Mouse (Mus musculus) central nervous system, embryonic 18 days (tissue): Measurements from ENCODE around the gene Nedd8. TPM values are rescaled to one million over a fixed set of nuclear protein-coding genes. Genes with fewer than 3 reads are reported as not detected.

Experiments used
- polyA plus RNA-seq: library from polyadenylated mRNA; depleted of rRNA; stranded (reverse); fragments of >200 nt; gene quantifications from 2 replicates; pipeline ENCODE4 v1.2.3, GENCODE M21; 2012; rRNA removed

Gene Nedd8
- polyA plus RNA-seq, result 467 and 498 TPM in 2 replicates

DNA sequence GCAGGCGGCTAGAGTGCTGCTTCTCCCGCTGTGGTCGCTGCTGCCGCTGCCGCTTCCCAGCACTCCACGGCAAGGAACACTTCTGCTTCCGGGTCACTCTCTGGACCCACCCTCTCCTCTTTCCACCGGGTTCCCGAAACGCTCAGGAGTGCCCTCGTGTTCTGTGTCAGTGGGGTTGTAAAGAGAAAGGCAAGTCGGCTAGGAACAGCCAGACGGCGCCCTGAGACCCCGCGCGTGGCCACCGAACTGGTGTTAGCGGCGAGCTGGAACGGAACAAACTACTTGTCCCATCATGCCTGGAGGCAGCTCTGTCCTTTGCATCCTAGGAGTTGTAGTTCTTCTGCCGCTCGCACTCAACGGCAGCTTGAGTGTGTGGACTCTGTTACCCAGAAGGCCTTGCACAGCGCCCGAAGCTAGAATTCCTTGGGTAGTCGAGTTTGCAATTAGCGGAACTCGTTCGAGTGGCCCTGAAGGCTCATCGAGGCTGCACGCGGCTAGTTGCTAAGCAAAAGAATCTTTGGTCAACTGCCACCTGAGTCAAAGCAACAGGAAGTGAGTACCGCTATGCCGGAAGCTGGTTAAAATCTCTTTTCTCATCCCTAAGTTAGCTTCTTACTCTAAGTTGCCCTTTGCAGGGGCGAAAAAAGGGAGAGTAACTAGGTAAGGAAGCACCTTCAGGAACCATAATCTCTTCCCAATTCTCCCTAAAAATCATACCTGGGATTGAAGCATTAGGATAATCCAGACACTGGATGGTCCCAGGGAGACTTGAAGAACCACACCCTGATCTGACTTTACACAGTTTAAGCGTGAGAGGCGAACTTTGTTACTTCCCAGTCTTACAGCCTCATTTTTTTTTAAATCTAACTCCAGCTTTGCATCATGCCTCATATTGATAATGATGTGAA is at the start of gene Nedd8, which contains the start of gene Gmpr2:
Gene Nedd8, minus strand, starts transcription at position 292 of the 908 bp plus-strand sequence.
Gene Gmpr2, plus strand, starts transcription at position 109 of the 908 bp plus-strand sequence.

DNA sequence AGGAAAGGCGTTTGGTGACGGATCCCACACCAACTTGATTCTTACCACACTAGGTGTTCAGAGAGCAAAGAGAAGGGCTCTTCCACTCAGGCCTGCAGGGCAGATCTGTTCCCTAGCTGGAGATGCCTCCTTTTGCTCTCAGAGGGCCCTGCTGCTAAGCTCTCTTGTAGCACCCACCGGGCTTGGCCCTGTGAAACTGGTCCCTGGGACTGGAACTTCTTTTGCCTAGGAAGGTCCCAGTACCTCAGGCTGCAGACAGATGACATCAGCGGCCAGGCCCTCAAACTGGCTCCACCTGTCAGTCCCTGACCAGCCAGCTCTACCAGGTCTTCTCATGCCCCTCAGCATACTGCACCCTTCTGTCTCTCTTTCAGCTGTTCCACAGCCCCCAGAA is 41.8 kb upstream of the Nedd8 start, which contains the start of gene Tgm1:
Gene Tgm1, minus strand, starts transcription at position 198 of the 394 bp plus-strand sequence.

DNA sequence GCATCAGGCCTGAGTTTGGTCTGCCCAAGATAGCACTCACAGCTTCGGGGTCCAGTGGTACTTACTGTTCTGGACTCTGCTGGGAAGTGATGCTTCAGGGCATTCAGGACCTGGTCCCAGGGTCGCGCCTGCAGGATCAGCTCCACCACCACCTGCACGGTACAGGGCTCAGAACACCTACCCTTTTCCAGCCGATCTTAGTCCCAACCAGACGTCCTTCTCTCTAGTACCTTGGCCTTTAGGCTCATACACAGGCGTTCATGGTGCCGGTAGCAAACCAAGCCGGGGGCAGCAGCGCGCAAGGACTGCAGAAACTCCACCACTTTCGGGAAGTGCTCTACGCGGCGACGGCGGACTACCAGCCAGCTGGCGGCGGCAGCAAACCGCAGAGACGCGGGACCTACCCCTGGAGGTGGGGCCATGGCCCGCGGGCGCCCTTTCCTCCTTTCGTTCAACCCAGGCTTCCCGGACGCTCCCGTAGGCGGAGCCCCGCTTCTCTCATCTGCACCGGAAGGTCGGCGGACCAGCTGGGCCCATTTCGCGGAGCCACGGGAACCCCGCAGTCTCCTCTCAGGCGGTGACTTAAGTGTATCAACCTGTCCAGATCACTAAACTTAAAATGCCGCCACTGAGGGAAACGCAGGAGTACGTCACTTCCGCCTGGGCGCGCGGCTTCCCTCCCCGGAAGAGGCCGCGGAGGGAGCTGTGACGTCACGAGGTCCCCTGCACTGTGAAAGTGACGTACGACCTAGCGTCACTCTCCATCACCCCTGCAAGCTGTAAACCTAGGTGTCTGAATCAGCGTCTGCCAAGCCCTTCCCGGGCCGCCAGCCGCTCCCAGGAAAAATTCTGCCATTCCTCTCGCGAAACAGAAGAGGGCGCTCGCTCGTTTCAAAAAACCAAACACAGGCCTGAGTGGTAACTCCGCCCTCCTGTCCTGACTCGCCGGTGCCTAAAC is 9.5 kb upstream of the Nedd8 start, which contains the start of gene Tinf2:
Gene Tinf2, minus strand, starts transcription at position 661 of the 958 bp plus-strand sequence.

DNA sequence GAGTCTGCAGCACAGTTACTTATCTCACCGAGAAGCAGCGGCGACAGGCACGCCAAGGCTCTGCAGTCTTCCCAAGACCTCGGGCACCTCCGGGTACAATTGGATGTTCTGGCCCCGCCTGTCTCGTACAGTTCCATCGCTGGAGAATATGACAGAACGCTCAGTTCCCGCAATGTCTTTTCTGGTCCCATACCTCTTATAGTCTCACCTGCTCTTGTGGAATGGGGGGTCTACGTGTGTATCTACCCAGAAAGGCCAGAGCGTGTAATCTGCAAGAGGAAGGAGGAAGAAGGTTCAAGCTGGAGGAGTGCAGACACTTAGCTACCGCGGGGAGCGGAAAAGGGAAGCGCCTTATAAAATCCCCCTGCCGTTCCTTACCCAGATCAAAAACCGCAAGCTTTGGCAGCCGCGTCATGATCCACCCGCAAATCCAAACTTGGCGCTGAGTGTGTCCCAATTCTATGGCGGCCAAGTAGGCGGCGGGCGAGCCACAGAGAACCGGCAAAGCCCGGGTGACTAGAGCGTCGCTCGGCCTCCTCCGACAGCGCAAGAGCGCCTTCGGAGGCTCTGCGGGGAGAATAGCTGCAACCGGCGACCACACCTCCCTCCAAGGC is 11.9 kb downstream of the Nedd8 start, which contains the start of gene Mdp1:
Gene Mdp1, minus strand, starts transcription at position 549 of the 614 bp plus-strand sequence.

DNA sequence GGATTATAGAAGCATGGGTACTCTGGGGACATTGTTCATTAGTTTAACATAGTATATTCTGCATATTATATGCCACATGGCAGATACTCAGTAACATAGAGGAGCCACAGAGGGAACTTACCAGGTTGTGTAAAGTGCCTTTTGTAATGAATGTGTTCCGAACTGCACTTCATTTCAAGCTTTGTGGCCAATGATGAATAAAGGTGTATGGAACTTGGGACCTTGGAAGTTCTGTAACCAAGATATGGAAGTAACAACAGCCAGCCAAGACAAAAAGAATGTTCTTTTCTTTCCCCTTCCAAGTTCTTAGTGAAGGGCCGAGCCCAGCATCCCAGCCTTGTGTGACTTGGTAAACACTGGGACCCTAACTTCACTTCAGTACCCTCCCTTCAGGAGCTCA is 22.0 kb downstream of the Nedd8 start, which contains the start of gene Tssk4:
Gene Tssk4, plus strand, starts transcription at position 301 of the 400 bp plus-strand sequence.

DNA sequence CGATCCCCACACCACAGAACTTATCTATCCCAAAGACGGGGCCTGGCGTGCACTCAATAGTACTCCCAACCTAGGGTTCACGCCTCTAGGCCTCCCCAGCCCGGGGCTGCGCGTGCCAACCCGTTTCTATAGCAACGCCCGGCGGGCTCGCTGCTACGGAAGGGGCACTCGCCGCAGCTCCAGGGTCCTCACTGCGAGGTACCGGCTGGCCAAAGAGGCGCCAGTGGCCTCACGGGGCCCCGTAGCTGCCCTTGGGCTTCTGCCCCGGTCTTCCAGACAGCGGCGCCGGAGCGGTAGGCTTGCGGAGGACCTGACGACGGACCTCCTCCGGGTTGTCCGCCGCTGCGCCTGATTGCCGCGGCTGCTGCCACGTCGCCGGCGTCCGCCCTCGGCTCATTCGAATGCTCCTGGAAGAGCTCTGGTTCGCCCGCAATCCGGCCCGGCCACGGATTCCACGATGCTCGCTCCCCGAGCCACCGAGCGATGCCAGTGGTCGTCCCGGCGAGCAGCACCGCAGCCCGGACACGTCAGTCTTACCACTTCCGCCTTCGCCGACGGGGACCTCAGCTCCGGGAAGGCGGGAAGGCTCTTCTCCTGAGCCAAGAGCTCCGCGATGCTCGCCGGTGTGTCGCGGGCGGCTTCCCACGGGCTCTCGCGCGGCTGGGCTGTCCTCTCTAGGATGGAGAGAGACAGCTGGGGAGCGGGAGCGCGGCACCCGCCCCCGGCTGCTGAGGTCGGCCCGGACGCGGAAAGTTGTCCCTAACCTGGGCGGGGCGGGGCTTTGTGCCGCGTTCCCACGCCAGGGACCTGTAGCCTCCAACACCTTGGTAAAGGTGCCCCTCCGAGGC is 28.6 kb downstream of the Nedd8 start, which contains the start of gene Tm9sf1:
Gene Tm9sf1, minus strand, starts transcription at position 747 of the 848 bp plus-strand sequence.

DNA sequence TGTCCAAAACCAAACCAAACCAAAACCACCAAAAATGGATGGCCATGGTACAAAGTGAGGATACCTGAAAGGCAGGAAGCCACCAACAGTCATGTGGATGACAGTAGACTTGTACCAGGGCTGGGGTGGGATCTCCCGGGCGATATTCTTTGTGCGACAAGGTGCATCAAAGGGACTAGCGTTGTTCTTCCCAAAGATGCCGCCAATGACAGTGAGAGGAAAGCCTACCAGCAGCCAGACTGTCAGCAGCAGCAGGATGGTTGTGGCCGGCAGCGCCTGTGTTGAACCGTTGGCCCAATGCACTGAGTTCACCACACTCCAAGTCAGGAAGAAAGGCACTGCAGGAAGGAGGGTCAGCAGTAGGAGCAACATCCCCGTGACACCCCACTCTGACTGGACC is 34.1 kb downstream of the Nedd8 start, which contains the start of gene Gm49378:
Gene Gm49378, minus strand, starts transcription at position 101 of the 400 bp plus-strand sequence.

DNA sequence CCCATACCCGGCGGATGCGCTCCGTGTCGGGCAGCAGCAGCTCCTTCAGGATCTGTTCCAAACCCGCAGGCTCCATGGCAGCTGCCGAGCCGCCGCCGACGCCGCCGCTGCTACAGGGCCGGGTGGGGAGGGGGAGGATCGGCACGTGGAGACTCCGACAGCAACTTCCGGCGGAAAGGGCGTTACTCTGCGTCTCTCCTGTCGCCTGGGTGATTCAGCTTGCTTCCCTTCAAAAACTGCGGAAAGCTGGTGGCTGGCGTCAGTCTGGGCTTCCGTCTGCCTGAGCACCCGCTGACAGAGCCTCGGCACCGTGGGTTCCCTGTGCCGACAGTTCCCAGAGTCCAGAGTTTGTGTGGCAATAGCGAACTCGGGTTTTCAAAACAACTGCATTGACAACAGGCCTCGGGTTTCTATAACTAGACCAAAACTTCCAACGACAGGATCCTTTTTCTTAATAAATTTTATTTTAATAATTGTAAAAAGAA is 36.4 kb downstream of the Nedd8 start, which contains the start of gene Ipo4:
Gene Ipo4, minus strand, starts transcription at position 435 of the 485 bp plus-strand sequence.

DNA sequence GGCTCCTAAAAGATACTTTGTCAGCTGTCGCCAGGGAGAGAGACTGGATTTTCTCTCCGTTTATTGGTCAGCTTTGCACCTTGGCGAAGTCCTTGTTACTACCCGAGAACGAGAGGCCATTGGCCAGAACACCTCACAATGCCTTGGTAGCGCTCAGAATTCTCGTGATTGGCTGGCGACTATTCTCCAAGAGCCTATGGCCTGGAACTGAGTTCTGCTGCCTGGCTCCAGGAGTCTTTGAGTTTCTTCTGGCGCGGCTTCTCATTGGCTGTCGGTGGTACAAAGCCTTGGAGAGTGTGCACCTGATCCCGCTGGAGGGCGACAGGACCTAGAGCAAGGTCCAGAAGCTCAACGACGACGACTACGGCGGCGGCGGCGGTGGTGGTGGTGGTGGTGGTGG is 54.1 kb downstream of the Nedd8 start, which contains the start of gene Rec8:
Gene Rec8, plus strand, starts transcription at position 216 of the 400 bp plus-strand sequence.

Other genes with a start within 250 kb of the Nedd8 start
- 14.6 and 15.1 TPM in 2 replicates for gene Dhrs4, start 193.4 kb downstream of the Nedd8 start, polyA plus RNA-seq
- gene Carmil3, start 181.5 kb downstream of the Nedd8 start, polyA plus RNA-seq, result 237 and 240 TPM in 2 replicates
- gene Cpne6, start 161.7 kb downstream of the Nedd8 start, polyA plus RNA-seq, result 44.9 and 48.5 TPM in 2 replicates
- 0.96 and 1.5 TPM in 2 replicates for gene Nrl, start 147.1 kb downstream of the Nedd8 start, polyA plus RNA-seq
- 22.0 and 24.8 TPM in 2 replicates for gene Pck2, start 131.9 kb downstream of the Nedd8 start, polyA plus RNA-seq
- 98.1 and 109 TPM in 2 replicates for gene Dcaf11, start 112.1 kb downstream of the Nedd8 start, polyA plus RNA-seq
- gene A730061H03Rik, start 111.7 kb downstream of the Nedd8 start, polyA plus RNA-seq, result 0.59 TPM in 1 of 2 replicates, not detected in the other
- 0.08 and 2.9 TPM in 2 replicates for gene Fitm1, start 96.5 kb downstream of the Nedd8 start, polyA plus RNA-seq
- 138 and 140 TPM in 2 replicates for gene Psme1, start 94.0 kb downstream of the Nedd8 start, polyA plus RNA-seq
- gene Emc9, start 86.8 kb downstream of the Nedd8 start, polyA plus RNA-seq, result 43.1 and 47.2 TPM in 2 replicates
- gene Psme2, start 81.0 kb downstream of the Nedd8 start, polyA plus RNA-seq, result 76.9 and 77.8 TPM in 2 replicates
- gene Rnf31, start 80.4 kb downstream of the Nedd8 start, polyA plus RNA-seq, result 21.9 and 24.7 TPM in 2 replicates
- gene Irf9, start 68.6 kb downstream of the Nedd8 start, polyA plus RNA-seq, result 24.2 and 30.3 TPM in 2 replicates
- gene Rec8, start 54.1 kb downstream of the Nedd8 start, polyA plus RNA-seq, result 17.6 and 22.2 TPM in 2 replicates
- gene Ipo4, start 36.2 kb downstream of the Nedd8 start, polyA plus RNA-seq, result 202 and 205 TPM in 2 replicates
- 5.1 TPM in 2 replicates for gene Gm49378, start 34.2 kb downstream of the Nedd8 start, polyA plus RNA-seq
- 35.5 and 36.6 TPM in 2 replicates for gene Tm9sf1, start 28.3 kb downstream of the Nedd8 start, polyA plus RNA-seq
- gene Tssk4, start 21.9 kb downstream of the Nedd8 start, polyA plus RNA-seq, result 1.2 and 1.4 TPM in 2 replicates
- 49.7 and 51.7 TPM in 2 replicates for gene Mdp1, start 11.6 kb downstream of the Nedd8 start, polyA plus RNA-seq
- gene Gmpr2, start 183 bp downstream of the Nedd8 start, polyA plus RNA-seq, result 39.3 and 44.8 TPM in 2 replicates
- gene Tinf2, start 9.7 kb upstream of the Nedd8 start, polyA plus RNA-seq, result 19.4 and 19.8 TPM in 2 replicates
- gene Tgm1, start 41.8 kb upstream of the Nedd8 start, polyA plus RNA-seq, result 0.31 and 2.6 TPM in 2 replicates
- 70.1 and 73.0 TPM in 2 replicates for gene Rabggta, start 50.1 kb upstream of the Nedd8 start, polyA plus RNA-seq
- gene Dhrs1, start 73.6 kb upstream of the Nedd8 start, polyA plus RNA-seq, result 87.8 and 91.7 TPM in 2 replicates
- gene Nop9, start 73.6 kb upstream of the Nedd8 start, polyA plus RNA-seq, result 18.7 and 19.3 TPM in 2 replicates
- gene Cideb, start 86.3 kb upstream of the Nedd8 start, polyA plus RNA-seq, result 0.88 and 1.0 TPM in 2 replicates
- gene Ltb4r2, start 89.3 kb upstream of the Nedd8 start, polyA plus RNA-seq, result 0.35 and 0.48 TPM in 2 replicates
- 0.47 and 0.59 TPM in 2 replicates for gene Ltb4r1, start 93.8 kb upstream of the Nedd8 start, polyA plus RNA-seq
- 2.7 and 3.0 TPM in 2 replicates for gene Adcy4, start 112.0 kb upstream of the Nedd8 start, polyA plus RNA-seq
- gene Ripk3, start 116.7 kb upstream of the Nedd8 start, polyA plus RNA-seq, result 1.1 and 1.3 TPM in 2 replicates
- gene Nfatc4, start 151.0 kb upstream of the Nedd8 start, polyA plus RNA-seq, result 9.2 and 11.3 TPM in 2 replicates
- 11.6 and 11.8 TPM in 2 replicates for gene Nynrin, start 181.9 kb upstream of the Nedd8 start, polyA plus RNA-seq
- 0.59 and 0.63 TPM in 2 replicates for gene Cbln3, start 212.3 kb upstream of the Nedd8 start, polyA plus RNA-seq
- gene Khnyn, start 212.8 kb upstream of the Nedd8 start, polyA plus RNA-seq, result 12.2 and 12.4 TPM in 2 replicates
- gene Sdr39u1, start 228.2 kb upstream of the Nedd8 start, polyA plus RNA-seq, result 137 and 138 TPM in 2 replicates